Mouse (Mus musculus): ENCODE results near the gene Gm48551.

- TF ChIP-seq HCFC1 (IDR thresholded peaks at IDR 0.05; ENCODE audit: borderline replicate concordance, insufficient read depth, low read length) (no peak), ZC3H11A (IDR thresholded peaks at IDR 0.05; ENCODE audit: borderline replicate concordance, low read depth, low read length) (no peak), MAFK (IDR thresholded peaks at IDR 0.05; ENCODE audit: insufficient read depth, low read depth, low read length) (no peak), CHD2 (IDR thresholded peaks at IDR 0.05; ENCODE audit: low read depth, low read length) (0 out of 2 replicates have a peak, but pooled peaks have one; percentile 15)
Measured at GRCm38 (mm10) chr10:81350351-81351063, 33.8 kb upstream of the Gm48551 start, which contains the start of gene Hmg20b.
